Mouse (Mus musculus) midbrain, postnatal 0 days (tissue): ENCODE data around the gene Rapgef1. TPM values are rescaled to one million over a fixed set of nuclear protein-coding genes. Genes with fewer than 3 reads are reported as not detected.

ENCODE experiments used
- ATAC-seq: fragments of 200-750 bp; cut with Nextera tagmentation; 2 replicates; pipeline ENCODE4 v1.8.0; 2017; ENCODE audit warnings: moderate number of reproducible peaks, mild to moderate bottlenecking, moderate TSS enrichment, moderate library complexity; ENCODE audit not compliant: low FRiP score
- DNase-seq: peaks from one replicate; pipeline ENCODE4 v3.0.0-alpha.2; 2015; ENCODE audit warnings: low spot score
- H3K27ac ChIP-seq: fragments of 300-500 bp; sonication (generic); 2 replicates; pipeline ENCODE4 v1.5.1; 2014; ENCODE audit warnings: low read depth, mild to moderate bottlenecking, low read length, mixed read lengths
- H3K27me3 ChIP-seq: fragments of 300-500 bp; sonication (generic); 2 replicates; pipeline ENCODE4 v1.6.1; 2014; ENCODE audit warnings: low read length, control low read depth, mixed read lengths; ENCODE audit not compliant: insufficient read depth
- H3K36me3 ChIP-seq: fragments of 300-500 bp; sonication (generic); 2 replicates; pipeline ENCODE4 v1.6.1; 2014; ENCODE audit warnings: low read length, control low read depth, mixed read lengths; ENCODE audit not compliant: insufficient read depth
- H3K4me1 ChIP-seq: fragments of 300-500 bp; sonication (generic); 2 replicates; pipeline ENCODE4 v1.6.1; 2014; ENCODE audit warnings: mild to moderate bottlenecking, control low read depth, antibody characterized with exemption, low read length, mixed read lengths; ENCODE audit not compliant: insufficient read depth
- H3K4me2 ChIP-seq: fragments of 300-500 bp; sonication (generic); 2 replicates; pipeline ENCODE4 v1.6.1; 2014; ENCODE audit warnings: low read depth, mild to moderate bottlenecking, low read length, mixed read lengths; ENCODE audit not compliant: poor library complexity, severe bottlenecking
- H3K4me3 ChIP-seq: fragments of 300-500 bp; sonication (generic); 2 replicates; pipeline ENCODE4 v1.5.1; 2014; ENCODE audit warnings: low read depth, mild to moderate bottlenecking, low read length, moderate library complexity
- H3K9ac ChIP-seq: fragments of 300-500 bp; sonication (generic); replicated peaks from 2 replicates; pipeline ENCODE4 v1.6.1; 2014; ENCODE audit warnings: mild to moderate bottlenecking, low read length, moderate library complexity, mixed read lengths; ENCODE audit not compliant: poor library complexity, severe bottlenecking
- H3K9me3 ChIP-seq: fragments of 300-500 bp; sonication (generic); 2 replicates; pipeline ENCODE4 v1.6.1; 2016; ENCODE audit warnings: low read length, control low read depth
- CTCF ChIP-seq: IDR thresholded peaks from 2 replicates; pipeline ENCODE4 v1.5.1; 2016; ENCODE audit warnings: antibody characterized with exemption, mild to moderate bottlenecking
- WGBS: fragments of 180-500 bp; shearing (Covaris S2); extraction: QIAGEN DNeasy Blood & Tissue Kit; methylation state at CpG from one replicate; pipeline ENCODE4 v1.1.7; 2014; 5-methylcytosine and 5-hydroxymethylcytosine counted together
- polyA plus RNA-seq: library from polyadenylated mRNA; unstranded; fragments of >200 nt; fragmentation: Nextera tagmentation; extraction: Ambion mirVana; gene quantifications from 2 replicates; pipeline ENCODE4 v1.2.1, GENCODE M21; 2015
- total RNA-seq: library from RNA; depleted of rRNA; stranded (reverse); fragments of >200 nt; gene quantifications from 2 replicates; pipeline ENCODE4 v1.2.3, GENCODE M21; 2014

Rapgef1 gene
- total and polyA plus RNA-seq, 2 experiments from 2014 or later = 16.2 to 109 TPM

GRCm38 (mm10) chr2:29692192-29692591 lies 72.7 kb downstream of the Rapgef1 start:
- no peak overlapping the region for H3K27ac ChIP-seq
- H3K36me3 ChIP-seq = peaks cover 37% of the 10 kb centered on the region
- TF ChIP-seq CTCF = no peak
- ATAC-seq (no peak), DNase-seq (no peak)
- H3K4me3 ChIP-seq = no peak overlapping the region
- H3K9me3 ChIP-seq = no peaks in the 10 kb centered on the region
- WGBS = 94% methylated on average over 2 of the region's 2 CpGs
- no peak overlapping the region for H3K9ac ChIP-seq
- no peaks in the 10 kb centered on the region for H3K27me3 ChIP-seq
- H3K4me2 ChIP-seq = no peak overlapping the region
- H3K4me1 ChIP-seq = no peaks in the 10 kb centered on the region

GRCm38 (mm10) chr2:29696207-29696800 lies 76.8 kb downstream of the Rapgef1 start:
- Histone ChIP-seq H3K4me2 (no peak overlapping the region), H3K4me1 (no peaks in the 10 kb centered on the region), H3K9ac (no peak overlapping the region), H3K27me3 (no peaks in the 10 kb centered on the region), H3K9me3 (no peaks in the 10 kb centered on the region), H3K36me3 (peaks cover 36% of the 10 kb centered on the region), H3K27ac (no peak overlapping the region), H3K4me3 (no peak overlapping the region)
- no peak for TF ChIP-seq CTCF
- 82% methylated on average over 7 of the region's 7 CpGs for WGBS
- no peak for ATAC-seq
- no peak for DNase-seq

GRCm38 (mm10) chr2:29698421-29699290 lies 79.1 kb downstream of the Rapgef1 start:
- Histone ChIP-seq H3K9ac (no peak overlapping the region), H3K27me3 (no peaks in the 10 kb centered on the region), H3K27ac (no peak overlapping the region), H3K36me3 (peaks cover 42% of the 10 kb centered on the region), H3K4me3 (no peak overlapping the region), H3K9me3 (no peaks in the 10 kb centered on the region), H3K4me1 (no peaks in the 10 kb centered on the region), H3K4me2 (no peak overlapping the region)
- 83% methylated on average over 6 of the region's 6 CpGs for WGBS
- no peak for TF ChIP-seq CTCF
- DNase-seq (peak; percentile 27), ATAC-seq (no peak)

GRCm38 (mm10) chr2:29700898-29701297 lies 81.4 kb downstream of the Rapgef1 start:
- DNase-seq = no peak
- no peak for TF ChIP-seq CTCF
- no peak overlapping the region for H3K4me2 ChIP-seq

GRCm38 (mm10) chr2:29701393-29701792 lies 81.9 kb downstream of the Rapgef1 start:
- no peak overlapping the region for H3K27ac ChIP-seq
- peaks cover 65% of the 10 kb centered on the region for H3K36me3 ChIP-seq
- no peaks in the 10 kb centered on the region for H3K4me1 ChIP-seq
- DNase-seq = no peak
- TF ChIP-seq CTCF = no peak
- WGBS = 88% methylated on average over 6 of the region's 6 CpGs
- no peaks in the 10 kb centered on the region for H3K9me3 ChIP-seq
- no peak for ATAC-seq
- no peak overlapping the region for H3K9ac ChIP-seq
- H3K4me2 ChIP-seq = no peak overlapping the region
- no peaks in the 10 kb centered on the region for H3K27me3 ChIP-seq
- H3K4me3 ChIP-seq = no peak overlapping the region

More at GRCm38 (mm10) chr2:29700898-29701297, 81.4 kb downstream of the Rapgef1 start:
- no peak overlapping the region for H3K4me3 ChIP-seq
- no peak for ATAC-seq
- no peak overlapping the region for H3K9ac ChIP-seq
- no peaks in the 10 kb centered on the region for H3K9me3 ChIP-seq
- H3K27me3 ChIP-seq = no peaks in the 10 kb centered on the region
- peaks cover 61% of the 10 kb centered on the region for H3K36me3 ChIP-seq
- no peaks in the 10 kb centered on the region for H3K4me1 ChIP-seq
- no peak overlapping the region for H3K27ac ChIP-seq

GRCm38 (mm10) chr2:29702189-29702588 lies 82.7 kb downstream of the Rapgef1 start:
- no peak overlapping the region for H3K9ac ChIP-seq
- 96% methylated on average over 8 of the region's 8 CpGs for WGBS
- no peak for TF ChIP-seq CTCF
- H3K36me3 ChIP-seq = peaks cover 71% of the 10 kb centered on the region
- ATAC-seq (no peak), DNase-seq (no peak)
- no peaks in the 10 kb centered on the region for H3K4me1 ChIP-seq
- H3K27ac ChIP-seq = no peak overlapping the region
- no peaks in the 10 kb centered on the region for H3K9me3 ChIP-seq
- no peaks in the 10 kb centered on the region for H3K27me3 ChIP-seq
- no peak overlapping the region for H3K4me3 ChIP-seq
- H3K4me2 ChIP-seq = no peak overlapping the region
